Mouse (Mus musculus) liver, embryonic 14.5 days (tissue): ENCODE measurements around the gene Ror2. TPM values are rescaled to one million over a fixed set of nuclear protein-coding genes. Genes with fewer than 3 reads are reported as not detected.

Experiments used
- ATAC-seq: fragments of 200-750 bp; cut with Nextera tagmentation; 2 replicates; pipeline ENCODE4 v1.8.0; 2017; ENCODE audit warnings: moderate number of reproducible peaks, mild to moderate bottlenecking, moderate library complexity; ENCODE audit not compliant: insufficient read depth
- DNase-seq, 3 experiments: peaks; one replicate each; pipeline ENCODE4 v3.0.0-alpha.2; 2012 to 2013; ENCODE audit warnings: low read depth in 3 of 3, low spot score in 3 of 3
- H3K27ac ChIP-seq: fragments of 300-500 bp; sonication (generic); 2 replicates; pipeline ENCODE4 v1.5.1; 2014; ENCODE audit warnings: moderate library complexity, mild to moderate bottlenecking, control low read depth, inconsistent platforms
- H3K27me3 ChIP-seq: fragments of 300-500 bp; sonication (generic); 2 replicates; pipeline ENCODE4 v1.6.1; 2014; ENCODE audit warnings: mild to moderate bottlenecking, low read length, moderate library complexity; ENCODE audit not compliant: control insufficient read depth, insufficient read depth
- H3K36me3 ChIP-seq: fragments of 300-500 bp; sonication (generic); replicated peaks from 2 replicates; pipeline ENCODE4 v1.6.1; 2014; ENCODE audit warnings: low read depth; ENCODE audit not compliant: control insufficient read depth, insufficient read depth
- H3K4me1 ChIP-seq, 2 experiments: fragments of 200-500 bp in 1 of 2; fragments of 300-500 bp in 1 of 2; sonication (generic) in 1 of 2; replicated peaks; 2 replicates each; pipeline ENCODE4 v1.6.1; 2012 to 2014; ENCODE audit warnings: antibody characterized with exemption in 1 of 2, inconsistent platforms in 1 of 2, low read length in 1 of 2; ENCODE audit not compliant: control insufficient read depth in 2 of 2, insufficient read depth in 2 of 2
- H3K4me2 ChIP-seq: fragments of 300-500 bp; sonication (generic); 2 replicates; pipeline ENCODE4 v1.6.1; 2014; ENCODE audit warnings: low read depth, mild to moderate bottlenecking, control low read depth, moderate library complexity
- H3K4me3 ChIP-seq, 2 experiments: fragments of 200-500 bp in 1 of 2; fragments of 300-500 bp in 1 of 2; sonication (generic) in 1 of 2; 2 replicates each; pipeline ENCODE4 v1.5.1; 2012 to 2014; ENCODE audit warnings: low read depth in 2 of 2, low read length in 2 of 2, mild to moderate bottlenecking in 2 of 2, control low read depth in 1 of 2, inconsistent platforms in 1 of 2, moderate library complexity in 1 of 2; ENCODE audit not compliant: insufficient read depth in 1 of 2
- H3K9ac ChIP-seq: fragments of 300-500 bp; sonication (generic); replicated peaks from 2 replicates; pipeline ENCODE4 v1.6.1; 2014; ENCODE audit warnings: mild to moderate bottlenecking, control low read depth, moderate library complexity
- H3K9me3 ChIP-seq: fragments of 300-500 bp; sonication (generic); 2 replicates; pipeline ENCODE4 v1.6.1; 2016; ENCODE audit warnings: low read length, mixed read lengths; ENCODE audit not compliant: control insufficient read depth
- CTCF ChIP-seq: IDR thresholded peaks from 2 replicates; pipeline ENCODE4 v1.5.1; 2016; ENCODE audit warnings: antibody characterized with exemption, low read depth, control low read depth
- EP300 ChIP-seq: IDR thresholded peaks from 2 replicates; pipeline ENCODE4 v1.6.1; 2016; ENCODE audit warnings: antibody characterized with exemption, low read depth
- WGBS: fragments of 180-500 bp; shearing (Covaris S2); extraction: QIAGEN DNeasy Blood & Tissue Kit; methylation state at CpG from one replicate; pipeline ENCODE4 v1.1.7; 2014; ENCODE audit not compliant: insufficient replicate concordance; 5-methylcytosine and 5-hydroxymethylcytosine counted together
- polyA plus RNA-seq, 2 experiments: library from polyadenylated mRNA; depleted of rRNA in 1 of 2; stranded (reverse) in 1 of 2; unstranded in 1 of 2; fragments of >200 nt; fragmentation: Nextera tagmentation in 1 of 2; extraction: Ambion mirVana in 1 of 2; gene quantifications; 2 replicates each; pipeline versions ENCODE4 v1.2.1 to v1.2.3; 2012 to 2014

Ror2 gene
- polyA plus RNA-seq, 2 experiments = 0.03 to 0.19 TPM

GRCm38 (mm10) chr13:53261106-53261771 is 24.7 kb downstream of the Ror2 start:
- ATAC-seq (no peak), DNase-seq (no peak)
- H3K9ac ChIP-seq = no peak overlapping the region
- no peak overlapping the region for H3K27ac ChIP-seq
- H3K27me3 ChIP-seq = no peaks in the 10 kb centered on the region
- H3K4me3 ChIP-seq = no peak overlapping the region
- no peak for TF ChIP-seq CTCF
- TF ChIP-seq EP300 = no peak
- WGBS = 52% methylated on average over 8 of the region's 8 CpGs
- no peak overlapping the region for H3K4me2 ChIP-seq
- H3K36me3 ChIP-seq = no peaks in the 10 kb centered on the region
- no peaks in the 10 kb centered on the region for H3K9me3 ChIP-seq
- H3K4me1 ChIP-seq = no peaks in the 10 kb centered on the region

- Histone ChIP-seq H3K36me3 (no peaks in the 10 kb centered on the region), H3K9me3 (no peaks in the 10 kb centered on the region), H3K4me3 (no peak overlapping the region), H3K27ac (no peak overlapping the region), H3K4me2 (no peak overlapping the region), H3K27me3 (no peaks in the 10 kb centered on the region), H3K9ac (no peak overlapping the region), H3K4me1 (no peaks in the 10 kb centered on the region)
- 58% methylated on average over 8 of the region's 8 CpGs for WGBS
- ATAC-seq (no peak), DNase-seq (no peak)
- no peak for TF ChIP-seq CTCF
- TF ChIP-seq EP300 = no peak
These were observed 27.0 kb downstream of the Ror2 start for GRCm38 (mm10) chr13:53258943-53259342.

GRCm38 (mm10) chr13:53258497-53258896 is 27.4 kb downstream of the Ror2 start:
- Histone ChIP-seq H3K27ac (no peak overlapping the region), H3K4me3 (no peak overlapping the region), H3K9me3 (no peaks in the 10 kb centered on the region), H3K9ac (no peak overlapping the region), H3K4me2 (no peak overlapping the region), H3K36me3 (no peaks in the 10 kb centered on the region), H3K4me1 (no peaks in the 10 kb centered on the region), H3K27me3 (no peaks in the 10 kb centered on the region)
- WGBS = 60% methylated on average over 4 of the region's 4 CpGs
- no peak for DNase-seq
- ATAC-seq = no peak
- no peak for TF ChIP-seq CTCF
- no peak for TF ChIP-seq EP300

GRCm38 (mm10) chr13:53253255-53253654 is 32.7 kb downstream of the Ror2 start:
- no peaks in the 10 kb centered on the region for H3K36me3 ChIP-seq
- no peaks in the 10 kb centered on the region for H3K27me3 ChIP-seq
- no peak for ATAC-seq
- DNase-seq = no peak
- H3K4me2 ChIP-seq = no peak overlapping the region
- no peaks in the 10 kb centered on the region for H3K4me1 ChIP-seq
- H3K4me3 ChIP-seq = no peak overlapping the region
- 78% methylated on average over 12 of the region's 12 CpGs for WGBS
- H3K9ac ChIP-seq = no peak overlapping the region
- no peaks in the 10 kb centered on the region for H3K9me3 ChIP-seq
- no peak overlapping the region for H3K27ac ChIP-seq
- TF ChIP-seq EP300 = no peak
- no peak for TF ChIP-seq CTCF

- H3K27me3 ChIP-seq = no peaks in the 10 kb centered on the region
- ATAC-seq (no peak), DNase-seq (no peak)
- WGBS = 75% methylated on average over 24 of the region's 24 CpGs
- no peak overlapping the region for H3K9ac ChIP-seq
- H3K27ac ChIP-seq = no peak overlapping the region
- H3K4me2 ChIP-seq = no peak overlapping the region
- H3K4me3 ChIP-seq = no peak overlapping the region
- TF ChIP-seq EP300 (no peak), CTCF (no peak)
- no peaks in the 10 kb centered on the region for H3K9me3 ChIP-seq
- no peaks in the 10 kb centered on the region for H3K36me3 ChIP-seq
- H3K4me1 ChIP-seq = no peaks in the 10 kb centered on the region
These were observed 37.1 kb downstream of the Ror2 start for GRCm38 (mm10) chr13:53248586-53249401.
